Mouse (Mus musculus): Measurements from ENCODE around the gene Srebf1.
A peak's percentile ranks its signal among the peaks of the same experiment; 100 is the strongest.

The Srebf1 gene

GRCm38 (mm10) chr11:60222469-60223236 lies at the start of gene Srebf1:
Gene Srebf1, minus strand, starts transcription at chr11:60222581.
- peak; percentile 80 to 85 for DNase-seq

GRCm38 (mm10) chr11:60268563-60268962 lies 46.2 kb upstream of the Srebf1 start:
- DNase-seq: no peak

- DNase-seq: peak; percentile 41 to 52
Observed at GRCm38 (mm10) chr11:60265271-60265985, 43.0 kb upstream of the Srebf1 start.

GRCm38 (mm10) chr11:60264651-60265050 lies 42.3 kb upstream of the Srebf1 start:
- DNase-seq: no peak

- DNase-seq: no peak
Observed at GRCm38 (mm10) chr11:60262396-60262795, 40.0 kb upstream of the Srebf1 start.

GRCm38 (mm10) chr11:60260743-60261142 lies 38.4 kb upstream of the Srebf1 start:
- no peak for DNase-seq

GRCm38 (mm10) chr11:60257696-60258095 lies 35.3 kb upstream of the Srebf1 start:
- DNase-seq: no peak

- DNase-seq: no peak
Observed at GRCm38 (mm10) chr11:60256713-60257112, 34.3 kb upstream of the Srebf1 start.

GRCm38 (mm10) chr11:60256176-60256681 lies 33.8 kb upstream of the Srebf1 start:
- no peak for DNase-seq

GRCm38 (mm10) chr11:60255639-60256038 lies 33.3 kb upstream of the Srebf1 start:
- DNase-seq: no peak

- DNase-seq: no peak
Observed at GRCm38 (mm10) chr11:60255181-60255580, 32.8 kb upstream of the Srebf1 start.

GRCm38 (mm10) chr11:60254308-60254707 lies 31.9 kb upstream of the Srebf1 start:
- DNase-seq: no peak

GRCm38 (mm10) chr11:60253546-60253945 lies 31.2 kb upstream of the Srebf1 start:
- DNase-seq: no peak

- peak; percentile 69 to 79 for DNase-seq
Observed at GRCm38 (mm10) chr11:60250971-60251643, 28.7 kb upstream of the Srebf1 start.

- no peak for DNase-seq
Observed at GRCm38 (mm10) chr11:60249885-60250284, 27.5 kb upstream of the Srebf1 start.

- peak; percentile 51 to 75 for DNase-seq
Observed at GRCm38 (mm10) chr11:60248596-60249404, 26.4 kb upstream of the Srebf1 start.

- DNase-seq: no peak
Observed at GRCm38 (mm10) chr11:60247753-60248550, 25.6 kb upstream of the Srebf1 start.

- DNase-seq: peak; percentile 36 to 55
Observed at GRCm38 (mm10) chr11:60246077-60246476, 23.7 kb upstream of the Srebf1 start.

- DNase-seq: no peak
Observed at GRCm38 (mm10) chr11:60244503-60245143, 22.2 kb upstream of the Srebf1 start.

GRCm38 (mm10) chr11:60240509-60240908 lies 18.1 kb upstream of the Srebf1 start:
- no peak for DNase-seq

- DNase-seq: peak; percentile 68 to 85
Observed at GRCm38 (mm10) chr11:60235351-60235750, 13.0 kb upstream of the Srebf1 start.
